Mouse (Mus musculus) spleen, adult 12 weeks (tissue): ENCODE results near the gene Tmem63a.
"Not testable (repeated sequence)": the region's sequence is repeated elsewhere in the genome, so short reads cannot be mapped to it uniquely, and the experiment has no call there.

Experiments
- DNase-seq: peaks from one replicate; pipeline ENCODE4 v3.0.0; 2022; ENCODE audit warnings: low spot score

The Tmem63a gene

GRCm38 (mm10) chr1:180926286-180926685 lies 15.9 kb upstream of the Tmem63a start:
- no peak for DNase-seq

- DNase-seq, result no peak
Observed at GRCm38 (mm10) chr1:180929599-180929998, 12.5 kb upstream of the Tmem63a start.

GRCm38 (mm10) chr1:180931106-180931505 lies 11.0 kb upstream of the Tmem63a start:
- DNase-seq, result no peak

- no peak for DNase-seq
Observed at GRCm38 (mm10) chr1:180933659-180934058, 8.5 kb upstream of the Tmem63a start.

- DNase-seq, result no peak
Observed at GRCm38 (mm10) chr1:180934467-180935419, 7.4 kb upstream of the Tmem63a start, which contains the start of gene Lefty1. Lefty1 (plus strand) TSS chr1:180935022.

- DNase-seq, result peak; percentile 64
Observed at GRCm38 (mm10) chr1:180936610-180937398, 5.3 kb upstream of the Tmem63a start.

GRCm38 (mm10) chr1:180937631-180938030 lies 4.5 kb upstream of the Tmem63a start:
- not testable (repeated sequence) for DNase-seq

GRCm38 (mm10) chr1:180938781-180939180 lies 3.4 kb upstream of the Tmem63a start:
- DNase-seq, result not testable (repeated sequence)

- DNase-seq, result no peak
Observed at GRCm38 (mm10) chr1:180940776-180941460, 1.2 kb upstream of the Tmem63a start.

- DNase-seq, result no peak
Observed at GRCm38 (mm10) chr1:180941726-180942125, 418 bp upstream of the Tmem63a start.

- no peak for DNase-seq
Observed at GRCm38 (mm10) chr1:180943032-180943644, 994 bp downstream of the Tmem63a start.

- no peak for DNase-seq
Observed at GRCm38 (mm10) chr1:180943896-180944295, 1.8 kb downstream of the Tmem63a start.

GRCm38 (mm10) chr1:180944553-180944952 lies 2.4 kb downstream of the Tmem63a start:
- no peak for DNase-seq

GRCm38 (mm10) chr1:180945001-180945980 lies 3.1 kb downstream of the Tmem63a start:
- DNase-seq, result no peak

- no peak for DNase-seq
Observed at GRCm38 (mm10) chr1:180946448-180946847, 4.3 kb downstream of the Tmem63a start.

- no peak for DNase-seq
Observed at GRCm38 (mm10) chr1:180952085-180952746, 10.1 kb downstream of the Tmem63a start.

GRCm38 (mm10) chr1:180952808-180953207 lies 10.7 kb downstream of the Tmem63a start:
- no peak for DNase-seq

GRCm38 (mm10) chr1:180956401-180956800 lies 14.3 kb downstream of the Tmem63a start:
- no peak for DNase-seq

GRCm38 (mm10) chr1:180956973-180957381 lies 14.8 kb downstream of the Tmem63a start:
- DNase-seq, result no peak

- no peak for DNase-seq
Observed at GRCm38 (mm10) chr1:180957989-180958388, 15.8 kb downstream of the Tmem63a start.
